Mouse (Mus musculus): ENCODE measurements at regions not wholly inside any gene's neighbourhood (a gene's known extent, or its start where the extent isn't known, plus 50 kb on each side); places are given as distances from the start of the nearest gene placed in this dataset.

DNA sequence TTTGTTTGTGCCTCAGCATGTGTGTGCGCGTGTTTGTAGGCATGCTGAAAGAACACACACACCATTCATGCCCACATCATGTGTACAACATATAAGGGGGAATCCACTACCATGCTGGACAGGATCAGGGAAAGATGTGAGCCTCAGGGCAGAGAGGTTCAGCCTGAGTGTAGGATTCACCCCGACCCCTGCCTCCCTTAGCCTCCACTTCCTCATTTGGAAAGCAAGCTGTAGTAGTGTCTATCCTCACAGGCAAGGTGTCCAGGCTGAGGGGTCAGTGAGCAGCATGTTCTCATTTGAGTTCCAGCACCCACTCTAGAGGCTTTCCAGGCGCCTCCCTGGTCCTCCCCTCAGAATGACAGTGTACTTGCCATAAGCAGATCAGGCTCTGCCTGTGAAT is 470.5 kb downstream of the Rps24 start:
- in situ Hi-C loops (cut with MboI; ENCODE audit: low sequenced_read_pairs in 2 of 2, unreplicated experiment in 2 of 2): no loop called here
- H3K36me3 ChIP-seq (ENCODE audit: control insufficient read depth, insufficient read depth, low read length, poor library complexity, severe bottlenecking): no peaks in the 10 kb centered on the region
- no peak overlapping the region for H3K9ac ChIP-seq (ENCODE audit: insufficient read depth, low read depth, low read length, poor library complexity, severe bottlenecking)
- no peak overlapping the region for H3K4me3 ChIP-seq (ENCODE audit: insufficient read depth in 1 of 2, low read depth in 1 of 2, low read length in 2 of 2, poor library complexity in 1 of 2, severe bottlenecking in 1 of 2)
- DNase-seq (ENCODE audit: low read depth, low spot score): no peak
- no peaks in the 10 kb centered on the region for H3K9me3 ChIP-seq (ENCODE audit: control insufficient read depth, insufficient read depth, low read depth, low read length)
- H3K27ac ChIP-seq (ENCODE audit: insufficient read depth, low read depth, low read length, poor library complexity, severe bottlenecking): no peak overlapping the region
- TF ChIP-seq HCFC1 (IDR thresholded peaks at IDR 0.05; ENCODE audit: borderline replicate concordance, insufficient read depth, low read length): no peak
- no peak for TF ChIP-seq ZNF384 (IDR thresholded peaks at IDR 0.05; ENCODE audit: low read depth, low read length)
- no peak for TF ChIP-seq MAFK (IDR thresholded peaks at IDR 0.05; ENCODE audit: insufficient read depth, low read depth, low read length)
- no peak for TF ChIP-seq ZC3H11A (IDR thresholded peaks at IDR 0.05; ENCODE audit: borderline replicate concordance, low read depth, low read length)
- TF ChIP-seq CHD2 (IDR thresholded peaks at IDR 0.05; ENCODE audit: low read depth, low read length): no peak
- H3K4me1 ChIP-seq (ENCODE audit: control insufficient read depth in 2 of 2, insufficient read depth in 2 of 2, low read length in 2 of 2, poor library complexity in 1 of 2): no peaks in the 10 kb centered on the region

DNA sequence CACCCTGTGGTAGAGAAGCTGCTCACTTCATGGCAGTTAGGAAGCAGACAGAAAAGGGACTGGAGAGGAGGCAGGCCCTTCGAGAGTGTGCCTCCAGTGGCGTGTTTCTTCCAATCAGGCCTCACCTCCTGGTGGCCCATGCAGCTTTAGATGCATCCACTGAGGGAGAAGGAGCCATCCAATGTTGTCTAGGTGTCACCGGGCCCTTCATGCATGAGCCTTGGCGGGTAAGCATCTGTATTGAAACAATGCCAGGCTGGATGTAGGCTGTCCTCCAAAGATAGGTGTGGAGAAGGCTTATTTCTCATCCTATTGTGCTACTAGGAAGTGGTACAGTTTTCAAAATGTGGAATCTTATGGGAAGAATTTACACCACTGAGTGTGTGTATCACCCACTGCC is 471.9 kb downstream of the Rps24 start:
- no peaks in the 10 kb centered on the region for H3K9me3 ChIP-seq (ENCODE audit: control insufficient read depth, insufficient read depth, low read depth, low read length)
- in situ Hi-C loops (cut with MboI; ENCODE audit: low sequenced_read_pairs in 2 of 2, unreplicated experiment in 2 of 2): no loop called here
- no peak for DNase-seq (ENCODE audit: low read depth, low spot score)
- H3K9ac ChIP-seq (ENCODE audit: insufficient read depth, low read depth, low read length, poor library complexity, severe bottlenecking): no peak overlapping the region
- H3K36me3 ChIP-seq (ENCODE audit: control insufficient read depth, insufficient read depth, low read length, poor library complexity, severe bottlenecking): no peaks in the 10 kb centered on the region
- H3K27ac ChIP-seq (ENCODE audit: insufficient read depth, low read depth, low read length, poor library complexity, severe bottlenecking): no peak overlapping the region
- TF ChIP-seq CHD2 (IDR thresholded peaks at IDR 0.05; ENCODE audit: low read depth, low read length) (no peak), MAFK (IDR thresholded peaks at IDR 0.05; ENCODE audit: insufficient read depth, low read depth, low read length) (no peak), HCFC1 (IDR thresholded peaks at IDR 0.05; ENCODE audit: borderline replicate concordance, insufficient read depth, low read length) (no peak), ZNF384 (IDR thresholded peaks at IDR 0.05; ENCODE audit: low read depth, low read length) (no peak), ZC3H11A (IDR thresholded peaks at IDR 0.05; ENCODE audit: borderline replicate concordance, low read depth, low read length) (no peak)
- H3K4me3 ChIP-seq (ENCODE audit: insufficient read depth in 1 of 2, low read depth in 1 of 2, low read length in 2 of 2, poor library complexity in 1 of 2, severe bottlenecking in 1 of 2): no peak overlapping the region
- no peaks in the 10 kb centered on the region for H3K4me1 ChIP-seq (ENCODE audit: control insufficient read depth in 2 of 2, insufficient read depth in 2 of 2, low read length in 2 of 2, poor library complexity in 1 of 2)

DNA sequence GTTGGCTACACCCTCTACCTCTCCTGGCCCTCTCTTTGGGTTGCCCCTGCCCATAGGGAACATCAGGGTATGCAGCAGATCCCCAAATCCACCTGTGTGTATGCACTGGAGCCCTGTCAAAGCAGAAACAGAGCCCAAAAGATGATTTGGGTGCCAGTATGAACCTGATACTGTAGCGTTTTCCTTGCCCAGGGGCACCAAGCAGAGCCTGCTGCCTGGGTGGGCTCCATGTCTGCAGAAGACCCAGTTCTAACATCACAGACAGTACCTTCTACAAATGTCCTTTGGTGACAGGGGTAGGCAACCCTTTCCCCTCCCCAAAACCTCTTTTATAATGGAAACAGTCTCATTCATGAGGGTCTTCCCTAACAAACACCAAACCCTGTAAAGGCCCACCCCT is 472.5 kb downstream of the Rps24 start:
- TF ChIP-seq MAFK (IDR thresholded peaks at IDR 0.05; ENCODE audit: insufficient read depth, low read depth, low read length) (no peak), CHD2 (IDR thresholded peaks at IDR 0.05; ENCODE audit: low read depth, low read length) (no peak), HCFC1 (IDR thresholded peaks at IDR 0.05; ENCODE audit: borderline replicate concordance, insufficient read depth, low read length) (no peak), ZNF384 (IDR thresholded peaks at IDR 0.05; ENCODE audit: low read depth, low read length) (no peak), ZC3H11A (IDR thresholded peaks at IDR 0.05; ENCODE audit: borderline replicate concordance, low read depth, low read length) (no peak)
- in situ Hi-C loops (cut with MboI; ENCODE audit: low sequenced_read_pairs in 2 of 2, unreplicated experiment in 2 of 2): no loop called here
- no peak for DNase-seq (ENCODE audit: low read depth, low spot score)
- Histone ChIP-seq H3K9me3 (ENCODE audit: control insufficient read depth, insufficient read depth, low read depth, low read length) (no peaks in the 10 kb centered on the region), H3K36me3 (ENCODE audit: control insufficient read depth, insufficient read depth, low read length, poor library complexity, severe bottlenecking) (no peaks in the 10 kb centered on the region), H3K9ac (ENCODE audit: insufficient read depth, low read depth, low read length, poor library complexity, severe bottlenecking) (no peak overlapping the region), H3K4me3 (ENCODE audit: insufficient read depth in 1 of 2, low read depth in 1 of 2, low read length in 2 of 2, poor library complexity in 1 of 2, severe bottlenecking in 1 of 2) (no peak overlapping the region), H3K4me1 (ENCODE audit: control insufficient read depth in 2 of 2, insufficient read depth in 2 of 2, low read length in 2 of 2, poor library complexity in 1 of 2) (no peaks in the 10 kb centered on the region), H3K27ac (ENCODE audit: insufficient read depth, low read depth, low read length, poor library complexity, severe bottlenecking) (no peak overlapping the region)

DNA sequence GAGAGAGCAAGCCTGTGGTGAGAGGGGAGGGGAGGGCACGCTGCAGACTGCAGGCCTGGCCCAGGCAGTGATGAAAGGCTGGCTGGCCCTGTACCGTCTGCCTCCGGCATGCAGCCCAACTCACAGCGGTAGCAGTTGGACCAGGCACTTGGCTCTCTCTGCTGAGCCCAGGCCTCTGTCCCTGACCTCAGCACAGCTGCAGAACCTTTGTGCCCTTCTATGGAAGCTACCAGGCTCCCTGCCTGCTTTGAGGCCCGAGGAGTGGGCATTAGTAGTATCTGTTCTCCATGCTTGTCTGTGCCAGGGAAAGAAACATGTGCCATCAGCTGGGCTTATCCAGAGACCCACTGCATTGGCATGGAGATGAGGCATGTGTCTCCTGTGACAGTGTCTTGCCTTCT is 473.2 kb downstream of the Rps24 start:
- DNase-seq (ENCODE audit: low read depth, low spot score): no peak
- Histone ChIP-seq H3K4me1 (ENCODE audit: control insufficient read depth in 2 of 2, insufficient read depth in 2 of 2, low read length in 2 of 2, poor library complexity in 1 of 2) (no peaks in the 10 kb centered on the region), H3K4me3 (ENCODE audit: insufficient read depth in 1 of 2, low read depth in 1 of 2, low read length in 2 of 2, poor library complexity in 1 of 2, severe bottlenecking in 1 of 2) (no peak overlapping the region), H3K9ac (ENCODE audit: insufficient read depth, low read depth, low read length, poor library complexity, severe bottlenecking) (no peak overlapping the region), H3K9me3 (ENCODE audit: control insufficient read depth, insufficient read depth, low read depth, low read length) (no peaks in the 10 kb centered on the region), H3K27ac (ENCODE audit: insufficient read depth, low read depth, low read length, poor library complexity, severe bottlenecking) (no peak overlapping the region), H3K36me3 (ENCODE audit: control insufficient read depth, insufficient read depth, low read length, poor library complexity, severe bottlenecking) (no peaks in the 10 kb centered on the region)
- TF ChIP-seq ZC3H11A (IDR thresholded peaks at IDR 0.05; ENCODE audit: borderline replicate concordance, low read depth, low read length) (no peak), CHD2 (IDR thresholded peaks at IDR 0.05; ENCODE audit: low read depth, low read length) (no peak), ZNF384 (IDR thresholded peaks at IDR 0.05; ENCODE audit: low read depth, low read length) (no peak), MAFK (IDR thresholded peaks at IDR 0.05; ENCODE audit: insufficient read depth, low read depth, low read length) (no peak), HCFC1 (IDR thresholded peaks at IDR 0.05; ENCODE audit: borderline replicate concordance, insufficient read depth, low read length) (no peak)
- in situ Hi-C loops (cut with MboI; ENCODE audit: low sequenced_read_pairs in 2 of 2, unreplicated experiment in 2 of 2): no loop called here

DNA sequence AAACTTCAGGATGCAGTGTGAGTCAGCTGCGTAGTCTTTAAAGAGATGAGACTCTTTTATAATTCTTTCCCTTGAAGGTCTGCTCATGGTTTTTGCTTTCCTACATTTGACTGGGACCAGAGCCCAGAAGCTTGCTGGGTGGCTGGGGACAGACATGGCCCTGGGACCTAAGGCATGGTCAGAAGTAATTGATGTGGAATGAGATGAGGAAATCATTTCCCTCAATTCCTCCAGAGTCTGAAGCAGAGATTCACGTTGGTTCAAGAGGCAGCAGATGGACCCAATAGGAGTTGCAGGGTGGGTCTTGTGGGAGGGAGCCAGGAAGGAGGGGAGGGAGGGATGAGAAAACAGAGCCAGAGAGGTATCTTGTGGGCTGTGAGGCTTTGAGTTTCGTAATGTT is 473.9 kb downstream of the Rps24 start:
- no peak overlapping the region for H3K27ac ChIP-seq (ENCODE audit: insufficient read depth, low read depth, low read length, poor library complexity, severe bottlenecking)
- DNase-seq (ENCODE audit: low read depth, low spot score): no peak
- H3K36me3 ChIP-seq (ENCODE audit: control insufficient read depth, insufficient read depth, low read length, poor library complexity, severe bottlenecking): no peaks in the 10 kb centered on the region
- TF ChIP-seq HCFC1 (IDR thresholded peaks at IDR 0.05; ENCODE audit: borderline replicate concordance, insufficient read depth, low read length) (no peak), ZNF384 (IDR thresholded peaks at IDR 0.05; ENCODE audit: low read depth, low read length) (no peak), ZC3H11A (IDR thresholded peaks at IDR 0.05; ENCODE audit: borderline replicate concordance, low read depth, low read length) (no peak), CHD2 (IDR thresholded peaks at IDR 0.05; ENCODE audit: low read depth, low read length) (no peak), MAFK (IDR thresholded peaks at IDR 0.05; ENCODE audit: insufficient read depth, low read depth, low read length) (no peak)
- H3K9me3 ChIP-seq (ENCODE audit: control insufficient read depth, insufficient read depth, low read depth, low read length): no peaks in the 10 kb centered on the region
- in situ Hi-C loops (cut with MboI; ENCODE audit: low sequenced_read_pairs in 2 of 2, unreplicated experiment in 2 of 2): no loop called here
- H3K4me3 ChIP-seq (ENCODE audit: insufficient read depth in 1 of 2, low read depth in 1 of 2, low read length in 2 of 2, poor library complexity in 1 of 2, severe bottlenecking in 1 of 2): no peak overlapping the region
- no peak overlapping the region for H3K9ac ChIP-seq (ENCODE audit: insufficient read depth, low read depth, low read length, poor library complexity, severe bottlenecking)
- no peaks in the 10 kb centered on the region for H3K4me1 ChIP-seq (ENCODE audit: control insufficient read depth in 2 of 2, insufficient read depth in 2 of 2, low read length in 2 of 2, poor library complexity in 1 of 2)
